Mouse (Mus musculus): Measurements from ENCODE around the gene Zic2.

Zic2 gene

DNA sequence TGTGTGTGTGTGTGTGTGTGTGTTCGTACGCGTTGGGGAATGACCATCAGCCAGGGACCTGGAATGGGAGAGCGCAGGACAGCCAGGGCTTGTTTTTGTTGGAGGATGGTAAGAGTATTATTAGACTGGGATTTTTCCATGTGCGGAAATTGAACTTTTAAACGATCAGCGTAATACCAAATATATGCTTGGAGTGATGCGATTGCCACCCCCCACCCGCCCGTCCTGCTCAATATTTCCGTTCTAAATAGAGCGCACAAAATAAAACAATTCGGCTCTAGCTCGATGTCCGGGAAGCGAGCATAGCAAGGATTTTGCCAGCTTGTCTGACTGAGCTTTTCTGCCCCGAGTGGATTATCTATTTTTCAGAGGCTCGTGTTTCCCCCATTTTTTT is 1.6 kb downstream of the Zic2 start:
- DNase-seq (ENCODE audit: low spot score): no peak

DNA sequence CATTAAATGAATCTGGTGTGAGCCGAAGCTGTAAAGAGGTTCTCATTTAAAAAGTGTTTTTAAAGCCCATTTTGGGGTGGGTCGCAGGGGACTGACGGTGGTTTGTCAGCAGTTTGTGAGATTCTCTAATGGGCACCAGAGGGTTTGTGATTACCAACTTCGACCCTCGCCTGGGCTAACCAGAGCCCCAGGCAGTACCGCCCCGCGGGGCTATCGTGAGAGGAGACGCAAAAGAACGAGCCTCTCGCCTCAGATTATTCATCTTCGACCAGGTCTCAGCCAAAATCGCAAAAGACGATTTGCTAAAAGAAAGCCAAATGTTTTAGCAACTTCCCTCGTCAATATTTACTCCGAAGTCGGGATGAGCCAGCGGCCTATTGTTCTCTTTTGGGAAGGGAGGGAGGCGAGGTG is 2.0 kb downstream of the Zic2 start:
- no peak for DNase-seq (ENCODE audit: low spot score)

DNA sequence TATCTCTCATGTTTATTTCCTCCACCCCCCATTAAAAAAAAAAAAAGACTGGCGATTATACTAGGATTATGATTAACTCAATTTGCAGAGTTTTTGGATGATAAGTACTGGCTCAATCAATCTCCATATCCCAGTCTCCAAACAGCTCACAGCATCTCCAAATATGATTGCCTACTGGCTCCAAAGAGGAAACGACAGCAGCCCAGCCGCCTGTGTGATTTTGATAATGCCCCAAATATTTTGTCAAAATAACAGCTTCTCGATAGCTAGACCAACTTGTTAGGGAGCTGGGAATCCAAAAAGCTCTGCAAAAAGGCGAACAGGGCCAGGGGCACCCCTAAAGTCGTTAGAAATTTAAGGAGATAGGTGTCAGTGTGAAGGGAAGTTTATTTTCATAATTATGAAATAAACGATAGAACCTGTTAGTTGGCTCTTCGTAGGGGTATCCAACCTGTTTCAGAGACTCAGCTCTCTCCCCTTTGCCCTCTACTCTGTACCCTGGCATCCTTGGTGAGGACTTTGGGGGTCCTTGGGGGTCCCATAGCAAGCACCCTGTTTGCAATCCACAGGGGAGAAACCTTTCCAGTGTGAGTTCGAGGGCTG is 2.8 kb downstream of the Zic2 start:
- no peak for DNase-seq (ENCODE audit: low spot score)

DNA sequence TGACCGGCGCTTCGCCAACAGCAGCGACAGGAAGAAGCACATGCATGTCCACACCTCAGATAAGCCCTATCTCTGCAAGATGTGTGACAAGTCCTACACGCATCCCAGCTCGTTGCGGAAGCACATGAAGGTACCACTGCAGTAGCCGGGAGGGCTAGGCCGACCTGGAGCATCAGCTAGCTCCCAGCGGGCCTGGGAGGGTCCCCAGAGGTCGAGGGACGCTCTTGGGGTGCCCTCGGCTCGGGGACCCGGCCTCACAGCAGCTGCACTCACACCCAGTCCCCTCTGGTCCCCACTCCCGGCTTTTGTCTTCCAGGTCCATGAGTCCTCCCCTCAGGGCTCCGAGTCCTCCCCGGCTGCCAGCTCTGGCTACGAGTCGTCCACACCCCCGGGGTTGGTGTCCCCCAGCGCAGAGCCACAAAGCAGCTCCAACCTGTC is 3.4 kb downstream of the Zic2 start:
- no peak for DNase-seq (ENCODE audit: low spot score)

DNA sequence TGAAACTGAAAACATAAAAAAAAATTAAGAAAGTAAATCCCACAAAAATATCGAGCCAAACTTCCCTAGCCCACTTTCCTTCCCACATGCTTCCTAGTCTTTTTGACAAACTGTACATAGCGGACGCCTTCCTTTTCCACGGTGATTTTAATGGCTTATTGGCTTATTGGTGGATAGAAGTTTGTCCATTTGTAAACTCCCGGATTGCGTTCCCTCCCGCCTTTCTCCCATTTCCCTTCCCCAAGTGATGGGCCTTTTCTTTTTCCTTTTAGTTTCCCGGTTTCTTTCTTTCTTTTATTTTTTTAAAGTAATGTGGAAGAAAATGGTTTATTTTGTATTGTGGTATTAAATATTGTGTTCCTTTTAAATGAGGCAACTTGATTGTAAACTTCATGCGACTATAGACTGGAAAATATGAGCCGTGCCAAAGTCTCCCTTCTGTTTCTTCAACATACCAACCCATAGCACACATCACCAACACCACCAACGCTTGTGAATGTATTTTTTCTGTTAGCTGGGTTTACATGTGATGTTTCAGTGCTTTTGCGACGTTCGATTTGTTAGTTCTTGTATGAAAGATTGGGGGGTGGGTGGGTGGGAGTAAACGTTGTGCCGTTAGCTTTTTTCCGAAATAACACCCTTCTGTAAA is 4.3 kb downstream of the Zic2 start:
- DNase-seq (ENCODE audit: low spot score): no peak

DNA sequence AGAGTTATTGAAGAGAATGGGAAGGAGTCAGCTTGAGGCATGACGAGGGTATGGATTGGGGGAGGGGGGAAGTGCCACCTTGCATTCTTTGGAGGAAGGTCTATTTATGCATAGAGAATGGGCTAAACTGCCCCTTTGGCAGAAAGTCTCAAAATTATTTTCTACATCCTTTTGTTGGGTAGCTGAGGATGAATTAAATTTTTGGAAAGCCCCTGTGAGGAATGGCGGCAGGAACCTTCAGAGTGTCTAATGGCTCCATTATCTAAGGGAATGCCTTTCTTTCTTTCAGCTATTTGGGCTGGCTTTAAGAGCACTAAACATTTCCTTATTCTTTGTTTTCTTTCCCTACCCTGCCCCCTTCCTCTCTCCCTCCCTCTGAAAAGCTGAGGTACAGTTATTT is 5.1 kb downstream of the Zic2 start:
- no peak for DNase-seq (ENCODE audit: low spot score)

DNA sequence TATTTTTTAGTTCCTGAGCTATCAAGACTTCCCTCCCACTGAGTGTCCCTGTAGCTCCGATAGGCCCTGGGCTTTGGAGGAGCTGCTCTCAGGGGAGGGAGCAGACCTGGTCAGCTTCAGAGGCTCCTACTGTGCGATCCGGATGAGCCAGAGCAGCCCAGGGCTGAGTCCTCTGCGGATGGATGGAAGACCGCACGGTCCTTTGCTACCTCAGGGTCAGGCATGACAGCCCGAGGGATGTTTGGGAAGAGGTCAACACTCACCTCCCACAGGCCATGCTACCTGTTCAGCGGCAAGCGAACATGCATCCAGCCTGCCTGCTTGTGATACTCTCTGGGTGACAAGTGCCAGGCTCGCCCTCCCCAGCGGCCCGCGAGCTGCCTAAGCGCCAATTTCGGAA is 5.9 kb downstream of the Zic2 start:
- DNase-seq (ENCODE audit: low spot score): no peak

DNA sequence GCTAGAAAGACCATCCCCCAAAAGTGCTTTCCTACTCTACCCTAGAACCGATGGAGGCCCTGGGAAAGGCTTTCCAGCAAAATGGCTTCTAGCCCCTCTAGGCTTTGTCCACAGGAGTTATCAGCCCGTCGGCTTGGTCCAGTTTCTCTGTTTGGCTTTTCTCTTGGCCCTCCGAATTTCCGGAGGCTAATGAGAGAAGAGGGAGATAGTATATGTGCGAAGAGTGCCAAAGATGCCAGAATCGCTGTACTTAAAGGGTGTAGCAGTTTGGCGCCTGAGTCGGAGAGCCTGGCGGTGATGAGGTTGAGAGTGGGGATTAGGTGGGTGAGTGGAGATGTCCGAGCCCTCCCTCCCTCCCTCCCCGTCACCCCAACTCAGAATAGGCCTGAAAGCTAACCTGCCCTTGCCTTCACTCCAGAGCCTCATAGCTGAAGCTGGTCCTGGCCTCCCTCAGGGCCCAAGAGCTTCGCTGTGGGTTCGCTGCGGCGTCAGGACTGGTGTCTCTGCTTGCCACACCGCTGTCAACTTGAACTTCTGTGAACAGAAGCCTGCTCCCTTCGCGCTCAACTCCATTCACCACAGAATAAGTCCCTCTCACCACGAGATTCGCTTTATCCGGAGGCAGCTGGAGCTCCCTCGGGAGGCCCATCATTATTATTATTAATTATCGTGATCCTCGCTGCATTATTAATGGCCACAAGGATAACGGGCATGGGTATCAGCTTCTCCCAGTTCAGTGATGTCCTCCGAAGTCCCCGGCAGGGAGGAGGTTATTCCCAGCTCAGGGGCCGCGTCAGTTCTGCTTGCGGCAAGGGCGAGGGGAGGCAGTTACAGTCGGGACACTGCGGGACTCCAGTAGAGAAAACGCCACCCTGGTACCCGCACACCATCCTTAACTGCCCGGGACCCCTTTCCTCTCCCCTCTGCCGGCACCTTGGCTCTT is 7.1 kb downstream of the Zic2 start:
- no peak for DNase-seq (ENCODE audit: low spot score)

DNA sequence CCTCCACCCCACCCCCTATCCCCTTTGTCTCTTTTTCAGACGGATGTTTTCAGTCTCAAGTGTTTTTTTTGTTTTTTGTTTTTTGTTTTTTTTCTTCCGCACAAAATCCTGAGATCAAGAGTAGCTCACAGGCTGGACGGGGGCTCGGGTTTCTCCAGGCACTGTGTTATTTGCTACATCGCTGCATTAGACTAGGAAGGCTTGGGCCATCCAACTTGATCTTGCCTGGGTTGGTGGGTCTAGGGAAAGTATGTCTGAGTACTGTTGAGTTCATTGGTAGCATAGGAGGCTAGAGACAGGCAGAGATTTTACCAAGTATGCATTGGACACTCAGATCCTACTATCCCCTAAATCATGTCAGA is 7.8 kb downstream of the Zic2 start:
- no peak for DNase-seq (ENCODE audit: low spot score)

DNA sequence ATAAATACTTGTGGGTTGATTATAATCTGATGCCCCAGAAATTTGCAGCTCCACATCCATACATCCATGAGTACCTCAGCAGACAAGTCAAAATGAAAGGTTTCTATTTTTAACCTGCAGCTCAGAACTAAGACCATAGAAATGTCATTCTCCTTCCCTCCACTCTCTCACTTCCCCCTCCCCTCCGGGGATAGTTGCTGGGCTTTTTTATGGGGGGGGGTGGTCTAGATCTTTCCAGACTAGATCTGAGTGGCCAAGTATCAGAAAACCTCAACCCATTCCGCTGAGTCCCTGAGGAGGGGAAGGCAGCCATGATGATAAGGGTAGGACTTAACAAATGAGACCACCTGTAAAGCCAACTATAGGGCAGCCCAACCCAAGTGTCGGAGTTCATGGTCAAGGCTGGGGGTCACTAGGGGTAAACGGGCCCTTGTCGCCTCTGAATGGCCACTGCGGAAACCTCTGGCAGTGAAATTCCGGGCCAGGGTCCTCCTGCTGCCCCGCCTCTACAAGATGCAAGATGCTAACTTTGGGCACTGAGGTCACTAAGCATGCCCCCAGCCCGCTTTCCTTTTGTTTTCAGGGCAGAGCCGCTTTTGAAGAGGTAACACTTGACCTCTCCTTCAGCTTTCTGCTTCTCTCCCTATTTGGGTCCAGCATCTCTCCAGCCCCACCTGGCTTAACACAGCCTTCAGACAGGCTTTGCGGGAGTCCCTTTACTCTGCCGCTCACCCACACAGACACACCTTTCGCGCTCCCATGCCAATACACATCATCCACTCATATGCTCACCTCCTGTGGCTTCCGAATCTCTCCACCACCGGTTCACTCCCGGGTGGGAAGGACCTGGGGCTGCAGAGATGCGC is 8.6 kb downstream of the Zic2 start:
- DNase-seq (ENCODE audit: low spot score): no peak

DNA sequence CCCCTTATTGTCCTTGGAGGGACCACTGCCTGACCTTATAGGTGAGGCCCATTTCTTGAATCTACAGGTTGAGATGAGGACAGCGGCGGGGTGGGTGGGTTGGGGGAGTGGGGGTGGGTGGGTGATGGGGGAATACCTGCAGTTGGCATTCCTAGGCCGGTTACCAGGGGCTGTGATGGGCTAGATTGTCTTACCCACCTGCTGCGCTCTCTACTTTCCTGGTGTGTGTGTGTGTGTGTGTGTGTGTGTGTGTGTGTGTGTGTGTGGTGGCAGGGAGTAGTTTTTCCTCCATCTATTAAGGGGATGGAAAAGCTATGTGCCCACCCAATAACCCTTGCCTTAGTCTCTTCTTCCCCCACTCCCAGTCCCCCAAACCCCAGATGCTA is 9.2 kb downstream of the Zic2 start:
- no peak for DNase-seq (ENCODE audit: low spot score)

DNA sequence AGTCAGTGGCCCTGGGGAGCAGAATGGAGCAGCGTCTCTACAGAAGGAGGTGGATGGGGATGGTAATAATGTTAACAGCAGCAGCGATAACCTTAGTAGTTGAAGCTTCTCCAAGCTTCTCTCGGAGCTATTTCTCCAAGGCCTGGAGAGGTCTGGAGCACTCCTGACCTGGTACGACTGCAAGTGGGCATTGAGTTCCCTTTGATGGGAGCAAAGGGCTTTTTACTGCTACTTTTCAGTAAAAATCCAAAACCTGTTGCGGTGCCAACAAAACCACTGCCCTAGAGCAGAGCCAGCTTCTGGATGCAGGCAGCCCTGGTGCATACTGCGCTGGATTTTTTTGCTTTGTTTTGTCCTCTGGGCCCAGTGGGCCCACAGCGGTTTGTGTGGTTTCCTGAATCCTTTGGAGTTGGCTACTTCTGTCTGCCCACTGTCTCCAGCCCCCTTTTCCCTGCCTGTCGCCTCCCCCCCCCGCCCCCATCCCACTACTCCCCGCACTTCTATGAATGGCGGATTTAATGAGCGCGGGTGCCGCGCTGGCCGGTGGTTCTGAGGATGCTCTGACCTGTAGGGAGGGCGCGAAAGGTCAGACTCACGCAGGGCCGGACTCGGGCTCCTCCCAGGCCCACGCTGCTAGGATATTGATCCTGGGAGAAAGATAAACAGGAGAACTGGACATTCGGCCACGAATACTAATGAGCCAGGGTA is 9.8 kb downstream of the Zic2 start:
- DNase-seq (ENCODE audit: low spot score): no peak

DNA sequence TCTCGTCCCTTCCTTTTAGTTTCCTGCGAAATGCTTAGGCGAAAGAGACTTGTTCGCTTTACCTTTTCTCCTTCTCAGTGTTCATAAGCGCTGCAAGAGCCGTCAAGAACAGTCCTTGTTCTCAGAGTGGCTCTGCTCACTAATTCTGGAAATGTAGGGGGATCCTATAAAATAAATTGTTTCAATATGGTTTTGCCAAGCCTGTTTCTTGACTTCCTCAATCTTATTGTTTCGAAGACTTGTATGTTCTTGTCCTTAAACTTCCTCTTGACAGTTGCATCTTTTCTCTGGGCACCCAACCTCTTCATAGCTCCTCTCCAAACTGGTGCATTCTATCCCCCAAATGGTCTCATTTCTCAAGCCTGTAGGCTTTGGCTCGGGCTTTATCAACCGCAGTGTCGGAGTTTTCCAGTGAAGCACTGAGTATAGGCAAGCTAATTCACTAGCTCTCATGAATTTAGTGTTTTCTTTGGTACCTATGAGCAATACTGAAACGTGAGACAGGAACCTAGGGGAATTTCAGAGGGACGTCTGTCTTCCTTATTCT is 10.5 kb downstream of the Zic2 start:
- no peak for DNase-seq (ENCODE audit: low spot score)

DNA sequence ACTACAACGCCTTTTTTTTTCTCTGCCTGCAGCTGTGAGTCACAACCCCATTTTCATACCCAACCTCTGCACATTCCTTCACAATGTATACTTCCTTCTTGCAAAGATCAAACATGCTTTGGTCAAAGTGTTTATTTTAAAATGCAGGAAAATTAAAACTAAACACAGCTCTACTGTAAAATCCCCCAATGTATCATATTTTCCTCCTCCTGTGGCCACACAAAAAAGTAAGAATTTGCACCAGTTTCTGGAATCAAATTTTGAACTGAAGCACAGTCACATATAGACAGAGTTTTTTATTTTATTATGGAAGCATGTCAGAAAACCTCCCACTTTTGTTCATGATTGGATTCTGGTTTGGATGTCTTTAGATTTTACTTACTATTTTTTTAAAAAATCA is 11.4 kb downstream of the Zic2 start:
- no peak for DNase-seq (ENCODE audit: low spot score)

DNA sequence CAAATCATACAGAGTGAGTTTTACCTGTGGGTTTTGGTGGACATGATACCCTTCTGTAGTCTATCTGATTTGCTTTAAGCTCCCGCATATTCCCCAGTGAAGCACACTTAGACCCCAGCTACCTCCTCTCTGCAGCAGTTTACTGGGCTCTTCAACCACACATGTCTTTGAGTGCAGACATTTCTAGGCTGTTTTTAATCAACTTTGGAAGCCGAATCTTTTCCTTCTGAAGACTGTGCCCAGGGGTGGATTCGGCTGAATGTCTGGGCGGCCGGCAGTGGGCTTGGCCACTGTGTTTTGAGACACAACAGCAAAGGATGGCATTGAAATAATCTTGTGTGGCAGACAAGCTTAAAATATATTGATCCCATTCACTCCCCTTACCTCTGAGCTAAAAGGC is 12.1 kb downstream of the Zic2 start:
- DNase-seq (ENCODE audit: low spot score): no peak

DNA sequence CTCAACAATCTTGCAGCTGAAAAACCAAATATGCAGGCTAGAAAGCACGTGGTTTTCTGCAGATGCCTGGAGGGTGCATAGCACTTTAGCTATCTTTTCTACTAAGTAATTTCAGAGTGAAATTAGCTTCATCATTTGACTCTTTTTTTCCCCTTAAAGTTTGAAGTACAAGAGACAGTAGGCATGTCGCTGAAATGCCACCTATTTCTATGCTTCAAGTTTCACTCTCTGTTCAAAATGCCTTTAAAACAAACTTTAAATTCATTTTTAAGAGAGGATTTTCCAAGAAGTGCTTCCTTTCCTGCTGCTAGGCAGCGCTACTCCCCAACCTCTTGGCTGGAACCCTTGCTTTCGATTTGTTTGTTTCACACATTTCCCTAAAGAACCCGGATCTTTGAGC is 13.8 kb downstream of the Zic2 start:
- no peak for DNase-seq (ENCODE audit: low spot score)

DNA sequence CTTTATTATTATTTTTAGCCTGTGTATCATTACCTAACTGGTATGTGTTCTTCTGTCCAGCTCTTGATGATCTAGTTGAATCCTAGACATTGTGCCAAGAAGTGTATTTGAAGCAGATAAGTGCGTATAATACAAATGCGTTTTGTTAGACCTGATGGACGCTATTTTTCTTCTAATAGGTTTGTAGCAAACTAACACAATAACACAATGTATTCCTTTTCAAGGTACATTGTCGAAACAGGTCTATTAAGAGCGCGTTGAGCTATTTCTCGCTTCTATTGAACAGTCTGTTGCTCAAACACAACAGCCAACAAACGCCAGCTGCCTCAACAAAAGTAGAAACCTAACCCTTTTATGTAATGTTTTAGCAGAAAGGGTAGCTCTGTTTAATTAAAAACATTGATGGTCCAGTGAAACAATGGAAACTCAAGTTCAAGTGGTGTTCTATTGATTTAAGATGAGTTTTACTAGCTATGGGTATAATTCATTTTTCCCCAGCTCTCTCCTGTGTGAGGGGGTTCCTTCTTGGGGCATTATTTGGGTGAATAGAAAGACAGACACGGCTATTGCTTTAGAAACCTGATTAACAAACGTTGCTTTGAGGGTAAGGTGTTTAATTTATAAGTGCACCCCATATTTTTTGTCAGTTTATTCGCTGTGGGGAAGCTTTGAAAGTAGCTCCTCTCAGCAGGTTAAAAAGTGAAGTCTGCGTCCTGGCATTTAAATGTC is 14.6 kb downstream of the Zic2 start:
- DNase-seq (ENCODE audit: low spot score): no peak

DNA sequence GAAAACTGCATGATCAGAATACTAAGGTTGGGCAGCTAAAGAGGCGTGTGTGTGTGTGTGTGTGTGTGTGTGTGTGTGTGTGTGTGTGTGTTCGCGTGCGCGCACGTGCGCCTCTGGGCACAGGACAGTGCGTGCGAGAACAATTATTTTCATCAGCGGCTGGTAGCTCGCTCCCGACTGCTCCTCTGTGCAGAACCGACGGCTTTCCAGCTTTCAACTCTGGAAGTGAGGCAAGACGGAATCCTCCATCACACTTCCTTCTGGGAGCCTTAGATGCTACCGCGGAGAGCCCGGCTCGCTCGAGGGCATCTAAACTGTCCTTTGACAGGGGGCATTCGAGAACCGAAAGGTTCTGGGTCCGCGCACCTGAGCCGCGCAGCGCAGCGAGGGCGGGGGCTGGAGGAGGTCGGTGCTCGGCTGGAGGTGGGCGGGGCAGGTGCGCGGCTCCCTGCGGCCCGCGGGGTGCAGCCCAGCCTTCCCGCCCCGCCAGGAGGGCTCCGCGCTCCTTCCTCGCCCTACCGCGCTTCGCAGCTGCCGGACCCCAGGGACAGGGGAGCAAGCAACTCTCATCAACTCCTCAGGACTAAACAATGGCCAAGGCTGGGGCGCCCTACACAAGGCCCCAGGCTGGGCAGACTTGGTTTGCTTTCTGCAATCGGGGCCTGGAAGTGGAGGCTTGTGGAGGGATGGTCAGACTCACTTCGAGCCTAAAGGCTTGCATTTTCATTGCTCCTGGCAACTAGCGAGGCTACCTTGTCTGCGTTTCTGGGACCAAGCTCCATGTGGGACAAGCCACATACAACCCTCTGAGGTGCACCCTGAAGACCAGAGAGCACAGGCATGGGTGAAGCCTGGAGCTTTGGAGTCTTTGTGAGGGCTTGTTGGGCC is 15.4 kb downstream of the Zic2 start, which contains the start of gene Gm10837:
TSS of gene Gm10837 (plus strand) at position 146 of the 888 bp plus-strand sequence.
- DNase-seq (ENCODE audit: low spot score): no peak

DNA sequence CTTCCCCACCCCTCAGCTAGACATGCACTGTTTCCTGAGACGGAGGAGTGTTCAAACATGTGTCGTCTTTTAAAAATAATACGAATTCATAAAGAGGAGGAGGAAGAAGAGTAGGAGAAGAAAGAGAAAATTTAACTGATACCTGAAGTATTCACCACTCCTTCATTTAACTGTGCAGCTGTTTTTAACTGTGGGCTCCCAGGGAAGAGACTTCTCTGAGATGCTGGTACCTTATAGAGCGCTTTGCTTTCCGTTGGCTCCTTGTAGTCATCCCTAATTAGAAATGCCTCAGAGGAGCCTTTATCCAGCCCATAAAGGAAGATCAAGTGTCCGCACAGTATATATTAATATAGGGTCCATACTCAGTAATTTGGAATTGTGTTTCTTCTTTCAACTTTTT is 16.3 kb downstream of the Zic2 start:
- DNase-seq (ENCODE audit: low spot score): no peak

DNA sequence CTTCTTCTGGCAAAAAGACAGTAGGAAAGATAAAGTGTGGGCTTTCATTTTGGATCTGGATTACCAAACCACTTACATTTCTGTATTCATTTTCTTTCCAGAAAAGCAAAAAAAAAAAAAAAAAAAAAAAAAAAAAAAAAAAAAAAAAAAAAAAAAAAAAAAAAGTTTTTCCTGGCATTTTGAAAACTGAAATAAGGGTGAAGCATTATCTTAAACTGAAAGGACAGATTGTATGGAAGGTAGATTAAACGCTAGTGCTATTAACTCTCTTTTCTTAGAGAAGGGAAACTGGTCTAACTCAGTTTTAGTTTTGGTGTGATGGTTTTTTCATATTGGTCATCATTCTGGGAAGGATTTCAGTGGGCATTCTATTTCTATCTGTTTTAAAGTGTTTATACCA is 16.8 kb downstream of the Zic2 start:
- no peak for DNase-seq (ENCODE audit: low spot score)
